Mouse (Mus musculus): Measurements from ENCODE around the gene Ndel1.

Gene Ndel1

DNA sequence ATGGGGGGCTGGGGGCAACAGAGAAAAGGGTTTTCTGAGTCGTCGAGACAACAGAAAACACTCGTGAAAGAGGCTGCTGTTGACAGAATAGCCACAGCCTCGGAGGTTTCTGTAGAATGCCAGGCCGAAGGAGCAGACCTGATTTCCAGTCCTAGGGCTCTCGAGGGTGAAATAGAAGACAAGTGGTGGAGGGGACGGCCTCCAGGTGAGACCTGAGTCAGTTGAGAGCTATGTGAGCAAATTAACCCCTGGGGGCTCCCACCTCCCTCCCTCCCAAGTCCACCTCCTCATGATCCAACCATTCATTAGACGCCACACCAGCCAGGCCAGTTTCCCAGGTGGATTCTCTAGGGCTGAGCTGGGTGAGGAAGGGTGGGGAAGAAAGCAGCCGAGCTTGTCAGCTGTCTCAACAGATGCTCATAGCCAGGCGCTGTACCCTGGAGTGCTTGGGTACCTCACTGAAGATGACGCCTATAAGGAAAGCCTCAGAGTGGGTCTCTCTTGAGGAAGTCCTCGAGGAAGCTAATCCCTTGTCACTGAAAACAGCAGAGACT lies 22.3 kb upstream of the Ndel1 start:
- no peak for DNase-seq (ENCODE audit: low read depth, low spot score)

DNA sequence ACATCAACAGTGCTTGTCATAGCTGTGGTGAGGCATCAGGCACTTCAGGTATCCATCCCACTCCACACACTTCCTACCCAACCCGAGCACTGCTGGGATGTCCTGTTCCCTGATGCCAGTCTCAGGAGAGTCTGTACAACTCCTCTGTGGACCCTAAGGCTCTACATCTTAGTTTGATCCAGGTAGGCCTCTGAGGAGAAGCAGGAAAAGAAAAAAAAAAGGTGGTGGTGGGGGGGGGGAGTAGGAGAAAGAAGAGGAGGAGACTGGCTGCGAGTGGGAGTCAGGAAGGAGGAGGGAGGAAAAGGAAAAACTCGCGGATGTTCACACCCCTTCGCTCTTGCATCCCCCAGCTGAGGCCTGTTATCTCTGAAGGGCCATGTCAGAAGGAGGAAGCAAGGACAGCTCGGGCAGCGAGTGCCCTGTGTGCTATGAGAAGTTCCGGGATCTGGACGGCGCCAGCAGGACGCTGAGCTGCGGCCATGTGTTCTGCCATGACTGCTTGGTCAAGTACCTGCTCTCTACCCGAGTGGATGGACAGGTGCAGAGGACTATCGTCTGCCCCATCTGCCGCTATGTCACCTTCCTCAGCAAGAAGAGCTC lies 20.7 kb upstream of the Ndel1 start:
- DNase-seq (ENCODE audit: low read depth, low spot score): no peak

DNA sequence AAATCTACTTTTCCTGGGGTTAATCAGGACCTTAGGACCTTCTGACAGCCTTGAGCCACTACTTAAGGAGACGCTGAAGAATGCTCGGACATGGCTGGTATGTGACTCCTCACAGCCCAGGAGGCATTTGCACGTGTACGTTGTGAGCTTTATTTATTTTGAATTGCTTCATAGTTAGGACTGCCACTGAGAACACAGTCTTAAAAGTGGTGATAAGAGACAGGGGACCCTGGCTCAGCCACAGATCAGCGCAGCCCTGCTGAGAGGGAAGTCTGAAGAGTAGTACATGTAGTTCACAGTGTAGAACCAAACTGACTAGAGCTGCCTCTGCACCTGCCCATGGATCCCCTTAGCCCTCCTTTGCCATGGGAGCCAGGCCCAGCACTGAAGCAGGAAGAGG lies 20.2 kb upstream of the Ndel1 start:
- no peak for DNase-seq (ENCODE audit: low read depth, low spot score)

DNA sequence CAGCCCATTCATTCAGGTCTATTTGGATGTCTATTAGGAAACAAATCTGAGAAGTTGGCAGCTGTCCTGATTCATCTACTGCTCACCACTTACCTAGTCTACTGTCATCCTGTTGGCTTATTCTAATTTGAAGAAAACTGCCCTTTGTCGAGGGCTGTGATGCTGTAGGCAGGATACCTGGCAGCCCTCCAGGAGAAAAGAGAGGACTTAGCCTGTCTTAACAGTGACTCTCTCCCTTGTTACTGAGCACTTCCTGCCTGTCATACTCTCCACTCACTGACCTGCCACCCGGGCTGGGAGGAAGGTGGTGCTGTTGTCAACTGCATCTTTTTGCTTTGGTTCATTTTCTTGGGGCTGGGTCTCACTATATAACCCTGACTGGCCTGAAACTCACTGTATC lies 19.0 kb upstream of the Ndel1 start:
- DNase-seq (ENCODE audit: low read depth, low spot score): no peak

DNA sequence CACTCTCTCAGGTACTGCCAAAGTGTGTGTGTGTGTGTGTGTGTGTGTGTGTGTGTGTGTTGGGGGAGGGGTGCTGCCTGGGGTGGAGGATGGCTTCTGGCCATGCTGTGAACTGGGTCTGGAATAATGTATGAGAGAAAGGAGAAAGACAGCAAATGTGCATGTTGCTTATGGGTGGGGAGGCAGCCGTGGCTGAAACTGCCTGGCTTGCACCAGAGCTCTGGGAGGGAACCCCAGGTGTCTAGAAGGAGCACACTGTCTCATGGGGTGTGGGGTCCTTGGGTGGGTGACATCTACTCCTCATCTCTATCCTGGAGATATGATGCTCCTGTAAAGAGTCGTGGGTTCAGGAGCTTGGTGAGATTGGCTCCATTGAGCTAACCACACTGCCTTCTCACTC lies 17.0 kb upstream of the Ndel1 start:
- DNase-seq (ENCODE audit: low read depth, low spot score): no peak

DNA sequence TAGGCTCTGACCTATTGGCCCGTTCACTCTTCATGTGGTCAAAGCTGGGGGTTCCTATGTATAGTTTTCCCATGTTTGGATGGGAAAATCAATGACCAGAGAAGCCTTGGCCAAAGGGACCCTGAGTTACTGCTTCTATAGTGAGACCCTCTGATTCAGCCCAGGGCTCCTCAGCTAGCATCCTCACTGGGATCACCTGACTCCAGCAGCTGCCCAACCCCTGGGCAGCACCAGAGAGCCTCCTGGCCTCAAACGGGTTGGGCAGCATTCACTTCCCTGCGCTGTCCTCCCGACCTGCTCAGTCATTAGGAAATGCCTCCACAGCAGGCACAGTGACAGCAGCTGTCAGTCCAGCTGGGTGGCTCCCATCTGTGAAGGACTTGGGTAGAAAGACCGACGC lies 16.6 kb upstream of the Ndel1 start, which contains the start of gene Rnf222:
TSS of gene Rnf222 (plus strand) at position 301 of the 400 bp plus-strand sequence.
- DNase-seq (ENCODE audit: low read depth, low spot score): no peak

DNA sequence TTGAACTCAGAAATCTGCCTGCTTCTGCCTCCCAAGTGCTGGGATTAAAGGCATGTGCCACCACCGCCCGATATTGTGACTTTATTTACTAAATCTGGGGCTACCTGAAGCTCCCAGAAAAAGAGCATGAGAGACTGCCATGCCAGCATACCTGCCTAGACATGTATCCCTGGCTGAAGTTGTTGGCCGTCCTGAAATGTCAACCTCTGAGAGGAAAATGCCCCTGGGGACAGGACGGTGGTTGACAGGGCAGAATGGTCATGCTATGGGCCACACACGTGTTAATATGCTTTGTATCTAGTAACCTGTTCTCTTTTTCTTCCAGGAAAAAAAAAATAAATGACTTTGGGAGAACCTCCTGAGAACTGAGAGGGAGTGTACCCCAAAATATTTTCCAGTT lies 14.4 kb upstream of the Ndel1 start:
- no peak for DNase-seq (ENCODE audit: low read depth, low spot score)

DNA sequence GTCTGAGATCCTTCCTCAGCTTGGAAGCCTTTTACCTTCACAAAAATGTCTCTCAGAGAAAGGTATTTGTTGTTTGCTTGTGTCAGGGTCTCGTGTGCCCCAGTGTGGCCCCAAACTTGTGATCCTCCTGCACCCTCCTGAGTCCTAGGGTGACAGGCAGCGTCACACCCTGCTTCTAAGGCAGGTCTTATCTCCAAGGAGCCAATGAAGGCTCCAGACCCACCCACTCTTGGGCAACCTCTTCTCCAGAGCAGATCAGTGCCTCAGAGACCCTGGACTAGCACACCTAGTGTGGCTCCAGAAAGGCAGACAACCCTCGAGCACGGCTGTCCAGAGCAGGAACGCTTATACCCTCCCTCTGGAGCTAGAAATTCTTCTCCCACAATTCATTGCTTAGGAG lies 12.7 kb upstream of the Ndel1 start:
- peak; percentile 52 for DNase-seq (ENCODE audit: low read depth, low spot score)

DNA sequence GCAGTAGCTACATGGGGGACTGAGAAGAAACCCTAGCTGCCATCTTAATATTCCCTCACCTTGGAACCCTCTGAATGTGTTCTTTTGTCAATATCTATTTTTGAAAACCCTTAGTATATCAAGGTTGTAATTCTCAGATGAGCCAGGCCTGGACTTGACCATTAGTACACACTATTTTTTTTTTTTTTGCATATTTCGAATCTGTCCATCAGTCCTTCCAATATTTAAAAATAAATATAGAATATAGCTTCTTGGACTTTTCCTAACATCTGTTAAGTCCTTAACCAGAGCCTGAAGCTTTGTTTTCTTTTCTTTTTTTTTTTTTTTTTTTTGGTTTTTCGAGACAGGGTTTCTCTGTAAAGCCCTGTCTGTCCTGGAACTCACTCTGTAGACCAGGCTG lies 12.2 kb upstream of the Ndel1 start:
- no peak for DNase-seq (ENCODE audit: low read depth, low spot score)

DNA sequence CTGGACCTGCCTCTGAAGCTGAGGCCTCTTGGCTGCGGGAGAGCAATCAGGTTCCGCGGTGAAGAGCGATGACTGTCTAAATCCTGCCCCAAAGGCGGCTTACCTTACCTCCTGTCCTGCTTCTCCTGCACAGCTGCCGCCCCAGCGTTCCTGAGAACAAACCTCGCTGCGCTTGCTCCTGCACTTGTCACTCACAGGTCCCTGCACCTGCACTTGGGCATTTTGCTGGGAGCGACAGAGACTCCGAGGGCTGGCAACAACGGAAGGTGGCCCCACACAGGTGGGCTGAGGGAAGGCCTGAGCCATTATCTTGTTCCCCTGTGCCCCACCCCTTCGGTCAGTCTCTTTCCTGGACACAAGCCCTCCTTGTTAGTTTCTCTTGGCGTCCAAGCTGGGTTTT lies 10.4 kb upstream of the Ndel1 start:
- DNase-seq (ENCODE audit: low read depth, low spot score): no peak

DNA sequence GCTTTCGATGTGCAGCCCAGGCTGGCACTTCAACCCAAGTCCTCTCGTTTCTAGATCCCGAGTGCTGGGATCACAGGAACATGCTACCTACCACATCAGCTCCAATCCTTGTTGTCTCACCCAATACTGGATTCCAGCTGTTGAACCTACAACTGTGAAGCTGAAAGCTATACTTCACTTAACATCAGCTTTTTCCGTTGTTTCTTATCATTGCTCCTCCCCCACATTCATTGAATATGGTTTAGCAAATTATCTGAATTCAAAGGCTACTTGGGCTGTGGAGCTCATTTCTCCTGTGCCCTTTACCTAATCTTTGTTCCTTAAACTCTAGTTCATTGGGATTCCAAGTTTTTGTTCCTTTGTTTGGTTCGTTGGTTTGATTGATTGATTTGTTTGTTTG lies 7.2 kb upstream of the Ndel1 start:
- DNase-seq (ENCODE audit: low read depth, low spot score): no peak

DNA sequence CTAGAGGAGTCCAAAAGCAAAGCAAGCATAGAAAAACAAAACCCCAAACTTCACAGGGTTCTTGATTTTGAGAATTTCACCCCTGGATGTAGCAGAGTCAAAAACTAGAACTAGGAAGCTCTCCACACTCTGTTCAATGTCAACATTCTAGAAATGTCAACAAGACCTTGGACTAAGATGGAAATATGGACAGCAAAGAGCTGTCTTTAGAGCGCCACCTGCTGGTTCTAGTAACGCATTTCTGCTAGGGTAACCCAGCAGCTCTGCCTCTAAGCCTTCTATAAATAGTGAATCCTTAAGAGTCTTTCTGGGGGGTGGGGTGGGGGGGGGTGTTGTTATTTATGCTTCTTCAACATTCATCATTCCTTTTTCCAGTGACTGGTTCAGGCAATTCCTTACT lies 3.2 kb upstream of the Ndel1 start:
- DNase-seq (ENCODE audit: low read depth, low spot score): peak; percentile 66

DNA sequence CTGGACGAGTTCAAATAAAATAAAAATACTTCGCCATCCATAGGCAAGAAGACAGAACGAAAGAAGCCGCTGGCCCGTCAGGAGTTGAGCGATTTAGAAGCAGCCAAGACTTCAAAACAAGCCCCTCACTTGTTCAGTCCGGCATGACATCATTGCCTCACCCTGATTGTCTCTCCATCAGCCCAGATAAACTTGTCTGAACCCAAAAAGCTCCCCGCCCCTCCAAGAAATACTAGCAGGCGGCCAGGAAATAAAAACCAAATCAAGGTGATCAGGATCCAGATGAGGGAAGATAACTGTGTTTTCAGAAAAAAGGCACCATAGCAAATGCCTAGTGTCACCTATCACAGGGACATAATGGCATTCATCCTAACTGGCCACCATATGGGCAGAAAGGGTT lies 381 bp downstream of the Ndel1 start:
- no peak for DNase-seq (ENCODE audit: low read depth, low spot score)

DNA sequence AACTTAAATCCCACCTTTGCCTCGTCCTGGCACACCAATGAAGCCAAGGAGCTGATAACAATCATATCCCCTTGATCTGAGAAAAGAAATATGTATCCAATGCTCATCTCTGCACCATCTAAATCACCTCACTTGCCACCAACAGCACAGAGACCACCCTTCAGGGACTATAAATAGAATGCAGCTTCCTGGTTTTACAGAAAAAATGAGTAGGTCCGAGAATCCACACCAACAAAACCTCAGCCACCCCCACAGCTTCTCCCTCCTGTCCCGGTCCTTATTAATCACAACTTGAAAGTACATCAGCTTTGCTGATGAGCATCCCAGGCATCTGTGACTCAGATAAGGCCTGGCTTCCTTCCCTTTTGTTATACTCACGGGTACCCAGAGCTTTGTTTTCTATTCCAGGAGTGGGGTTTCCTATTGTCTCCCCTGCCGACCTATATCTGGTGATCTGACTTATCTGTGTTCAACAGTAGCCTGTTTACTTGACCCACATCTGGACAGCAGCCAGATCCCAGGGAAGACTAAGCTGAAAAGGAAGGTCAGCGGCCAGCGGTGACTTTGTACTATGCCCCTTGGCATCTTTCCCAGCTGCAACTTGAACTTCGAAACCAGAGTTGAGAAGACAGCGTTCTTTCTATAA lies 7.0 kb downstream of the Ndel1 start:
- no peak for DNase-seq (ENCODE audit: low read depth, low spot score)

DNA sequence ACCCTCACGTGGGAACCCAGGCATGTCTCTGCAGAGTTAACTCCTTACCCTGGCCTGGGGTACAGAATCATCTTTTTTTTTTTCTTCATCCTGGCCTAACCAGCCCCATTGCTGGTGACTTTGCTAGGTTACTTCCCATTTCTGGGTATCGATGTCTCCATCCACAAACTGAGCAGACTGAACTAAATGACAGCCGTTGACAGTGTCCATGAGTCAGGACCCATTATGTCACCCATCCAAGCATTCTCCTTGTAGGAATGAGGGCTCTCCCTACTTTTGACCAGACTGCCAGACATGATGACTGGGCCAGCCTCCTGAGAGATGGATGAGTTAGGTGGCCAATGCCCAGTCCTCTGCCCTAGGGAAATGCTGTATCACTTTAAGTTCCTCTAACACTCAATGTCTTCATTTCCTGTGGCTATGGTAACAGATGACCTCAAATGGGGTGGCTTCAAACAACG lies 8.0 kb downstream of the Ndel1 start:
- no peak for DNase-seq (ENCODE audit: low read depth, low spot score)

DNA sequence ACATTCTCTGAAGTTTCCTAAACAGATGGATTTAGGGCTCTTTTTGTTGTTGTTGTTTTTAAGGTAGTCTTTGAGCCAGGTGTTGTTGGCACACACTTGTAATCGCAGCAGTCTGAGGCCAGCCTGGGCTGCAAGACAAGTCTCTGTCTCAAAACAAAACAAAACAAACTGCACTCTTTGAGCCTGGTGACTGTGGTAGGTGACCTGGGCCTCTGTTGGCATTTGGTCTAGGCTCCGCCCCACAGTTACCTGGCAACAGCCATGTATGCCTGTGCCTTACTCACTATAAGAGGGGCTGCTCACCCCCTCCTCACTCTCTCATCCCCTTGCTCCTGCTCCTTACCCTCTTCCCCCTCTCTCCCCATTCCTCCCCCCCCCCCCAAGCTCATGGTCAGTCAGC lies 9.4 kb downstream of the Ndel1 start:
- DNase-seq (ENCODE audit: low read depth, low spot score): no peak

DNA sequence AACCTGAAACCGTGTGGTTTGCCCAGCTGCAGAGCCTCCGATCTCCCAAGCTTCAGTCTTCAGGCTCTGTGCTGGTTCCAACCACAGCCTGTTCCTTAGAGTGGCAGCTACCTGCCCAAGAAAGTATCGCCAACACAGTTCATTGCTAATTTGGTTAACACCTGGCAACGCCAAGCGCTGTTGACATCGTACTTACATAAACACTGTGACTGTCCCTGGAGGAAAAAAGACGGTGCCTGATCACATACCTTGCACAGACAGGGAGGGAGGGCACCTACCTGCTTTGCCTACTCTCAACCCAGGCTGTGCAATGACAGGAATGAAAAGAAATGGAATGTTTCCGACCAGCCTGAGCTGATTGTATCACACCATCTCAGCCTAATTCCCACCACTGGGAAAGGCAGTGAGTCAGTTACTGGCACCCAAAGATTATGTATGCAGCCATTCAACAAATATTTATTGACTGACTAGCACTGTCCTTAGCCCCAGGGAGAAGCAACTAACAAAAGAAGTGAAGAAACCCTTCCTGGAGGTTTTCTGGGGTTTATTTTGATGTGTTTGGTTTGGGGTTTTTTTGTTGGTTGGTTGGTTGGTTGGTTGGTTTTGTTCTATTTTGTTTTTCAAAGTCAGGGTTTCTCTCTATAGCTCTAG lies 11.6 kb downstream of the Ndel1 start:
- no peak for DNase-seq (ENCODE audit: low read depth, low spot score)

DNA sequence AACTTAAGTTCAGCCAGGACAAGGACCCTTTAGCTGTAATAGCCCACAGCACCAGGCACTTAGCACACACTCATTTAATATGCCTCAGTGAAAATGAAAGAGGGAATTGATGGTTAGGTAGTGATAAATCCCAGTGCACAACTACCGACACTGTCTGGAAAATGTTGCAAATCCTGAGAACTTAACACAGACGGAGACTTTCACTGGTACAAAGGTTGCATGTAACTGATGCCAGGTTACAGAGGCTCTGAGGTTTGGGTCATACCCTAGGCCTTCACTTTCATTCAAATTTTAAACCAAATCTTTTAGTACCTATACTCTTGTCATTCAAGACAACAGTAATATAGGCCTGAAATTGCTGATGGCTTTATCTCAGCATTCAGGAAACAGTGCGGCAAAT lies 14.3 kb downstream of the Ndel1 start:
- DNase-seq (ENCODE audit: low read depth, low spot score): no peak

DNA sequence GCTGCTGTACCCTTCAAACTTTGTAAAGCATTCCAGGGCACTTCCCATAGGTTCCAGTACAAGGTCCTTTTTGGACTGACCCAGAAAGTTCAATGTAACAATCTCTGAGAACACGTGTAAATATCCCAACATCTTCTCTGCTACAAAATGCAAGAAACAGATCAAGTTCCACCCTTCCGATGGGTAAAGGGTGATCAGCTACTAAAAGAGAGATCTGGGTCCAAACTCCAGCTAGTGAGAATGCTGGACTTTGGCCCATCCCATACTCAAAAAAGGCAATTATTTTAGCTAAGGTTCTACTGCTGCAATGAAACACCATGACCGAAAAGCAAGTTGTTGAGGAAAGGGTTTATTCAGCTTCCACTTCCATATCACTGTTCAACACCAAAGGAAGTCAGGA lies 17.0 kb downstream of the Ndel1 start:
- no peak for DNase-seq (ENCODE audit: low read depth, low spot score)

DNA sequence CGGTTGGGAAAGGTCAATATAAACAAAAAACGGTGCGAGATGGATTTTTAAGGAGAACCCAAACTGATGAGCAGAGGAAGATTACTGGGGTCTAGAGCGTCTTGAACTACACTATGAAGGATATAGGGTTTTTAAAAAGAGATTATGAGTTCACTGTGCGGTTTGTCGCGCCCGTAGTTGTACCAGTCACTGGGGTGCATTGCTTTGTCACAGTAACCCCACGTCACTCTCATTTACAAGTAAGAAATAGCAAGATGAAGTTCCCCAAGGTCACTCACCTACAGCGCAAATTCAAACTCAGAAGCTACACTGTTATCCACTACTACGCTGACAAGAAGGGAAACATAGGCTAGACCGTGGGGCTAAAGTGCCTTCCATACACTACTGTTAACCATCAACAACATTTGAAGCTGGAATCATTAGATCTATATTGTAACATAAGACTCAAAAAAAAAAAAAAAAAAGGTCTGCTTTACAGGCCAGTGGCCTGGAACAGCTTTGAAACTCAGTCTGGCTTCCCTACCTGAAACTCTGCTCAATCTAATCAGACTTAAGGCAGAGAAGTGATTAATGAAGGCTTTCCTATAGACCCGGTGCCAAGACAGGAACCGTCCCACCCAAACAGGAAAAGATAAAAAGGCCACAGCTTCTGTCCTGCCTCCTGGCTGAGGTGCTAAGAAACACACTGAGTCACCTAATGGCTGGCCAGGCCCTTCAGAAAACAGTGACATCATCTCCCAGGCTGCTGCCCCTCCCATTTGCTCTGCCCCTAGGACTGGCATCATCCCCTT lies 17.9 kb downstream of the Ndel1 start:
- peak; percentile 66 for DNase-seq (ENCODE audit: low read depth, low spot score)

DNA sequence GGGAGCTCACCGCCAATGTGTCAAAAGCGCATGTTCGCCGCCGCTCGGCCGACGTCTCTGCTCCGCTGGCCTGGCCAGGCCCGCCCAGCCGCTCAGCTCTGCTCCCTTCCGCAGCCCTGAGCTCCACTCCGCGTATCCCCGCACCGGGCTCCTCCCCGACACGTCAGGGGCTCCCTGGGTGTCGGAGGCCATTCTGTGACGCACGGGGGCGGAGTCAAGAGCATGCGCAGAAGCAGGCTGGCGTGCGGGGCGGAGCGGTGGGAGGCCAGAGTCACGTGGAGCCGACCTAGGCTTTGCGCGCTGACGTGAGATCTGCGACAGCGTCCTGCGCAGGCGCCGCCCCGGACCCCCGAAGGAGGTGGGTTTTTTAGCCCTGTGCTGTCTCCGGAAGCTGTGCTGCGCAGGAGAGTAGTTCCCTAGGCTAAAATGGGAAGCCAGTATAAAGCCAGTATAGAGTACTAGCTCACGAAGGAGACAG lies 18.7 kb downstream of the Ndel1 start:
- peak; percentile 99 for DNase-seq (ENCODE audit: low read depth, low spot score)

DNA sequence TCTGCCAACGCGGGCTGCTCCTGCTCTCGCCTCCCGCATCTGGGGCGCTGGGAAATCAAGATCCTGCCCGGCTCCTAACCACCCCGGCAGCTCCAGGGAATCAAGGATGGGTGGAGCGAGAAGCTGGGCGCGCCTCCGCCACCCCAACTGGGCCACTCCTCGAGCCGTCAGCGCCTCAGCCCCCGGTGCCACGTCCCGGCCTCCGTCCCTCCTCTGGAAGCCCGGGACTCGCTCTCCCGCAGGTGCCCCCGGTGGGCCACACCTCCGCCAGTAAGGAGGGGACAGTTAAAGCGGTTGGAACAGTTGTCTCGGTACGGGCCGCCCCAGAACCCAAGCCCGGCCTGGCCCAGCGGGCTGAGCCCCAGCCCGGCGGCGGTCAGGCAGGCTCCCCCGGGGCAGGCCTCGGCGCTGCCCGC lies 19.2 kb downstream of the Ndel1 start:
- peak; percentile 74 for DNase-seq (ENCODE audit: low read depth, low spot score)

Data from c-Kit-negative CD71-positive TER-119-positive erythroid progenitor cells, embryonic 14.5 days (primary cell).